Mouse (Mus musculus) liver, adult 2 months (tissue): Measurements from ENCODE around the gene Gm3278.
"Not testable (repeated sequence)": the region's sequence is repeated elsewhere in the genome, so short reads cannot be mapped to it uniquely, and the experiment has no call there.

Source experiments
- CTCF ChIP-seq: fragments of 200-500 bp; IDR thresholded peaks from 2 replicates; pipeline ENCODE4 v1.5.1; 2011; ENCODE audit warnings: low read depth, low read length, control low read depth
- POLR2A ChIP-seq: fragments of 200-500 bp; IDR thresholded peaks from 2 replicates; pipeline ENCODE4 v1.6.1; 2011; ENCODE audit warnings: low read length, control low read depth; ENCODE audit not compliant: insufficient read depth; ENCODE audit errors: extremely low read depth

DNA sequence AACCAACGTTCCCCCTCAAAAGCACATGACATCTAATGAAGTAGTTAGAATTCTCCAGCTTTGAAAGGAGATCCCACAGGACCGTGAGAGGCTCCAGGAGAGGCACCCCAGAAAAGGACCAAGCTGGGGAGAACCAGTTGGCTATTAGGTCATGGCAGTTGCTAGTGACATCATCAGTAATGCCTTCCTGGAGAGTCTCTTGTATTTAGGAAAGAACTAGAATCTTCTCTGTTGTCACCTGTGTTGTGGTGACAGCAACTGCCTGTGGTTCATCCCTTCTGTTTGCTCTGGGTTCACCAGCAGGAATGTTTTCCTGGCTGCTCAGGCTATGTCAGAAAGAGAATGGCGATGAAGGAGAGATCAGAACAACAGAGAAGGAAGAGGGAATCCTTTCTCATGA, at the start of gene Gm3278:
- not testable (repeated sequence) for TF ChIP-seq POLR2A, CTCF
